Mouse (Mus musculus) heart, adult 2 months (tissue): ENCODE data around the gene Maml2.

Experiments
- CTCF ChIP-seq: fragments of 200-600 bp; IDR thresholded peaks from 2 replicates; pipeline ENCODE4 v1.8.1; 2022; ENCODE audit warnings: antibody characterized with exemption, mild to moderate bottlenecking, moderate library complexity
- POLR2A ChIP-seq: fragments of 200-500 bp; IDR thresholded peaks from 2 replicates; pipeline ENCODE4 v1.6.1; 2011; ENCODE audit warnings: mild to moderate bottlenecking, low read depth, low read length, control low read depth; ENCODE audit not compliant: insufficient read depth

- TF ChIP-seq CTCF (no peak), POLR2A (no peak)
Observed at GRCm38 (mm10) chr9:13455231-13455630, 157.5 kb downstream of the Maml2 start.
